Mouse (Mus musculus): ENCODE measurements around the gene Glo1. TPM values are rescaled to one million over a fixed set of nuclear protein-coding genes. Genes with fewer than 3 reads are reported as not detected.

The Glo1 gene
- polyA plus RNA-seq, 1 experiment from 2014 or later: 239 TPM

DNA sequence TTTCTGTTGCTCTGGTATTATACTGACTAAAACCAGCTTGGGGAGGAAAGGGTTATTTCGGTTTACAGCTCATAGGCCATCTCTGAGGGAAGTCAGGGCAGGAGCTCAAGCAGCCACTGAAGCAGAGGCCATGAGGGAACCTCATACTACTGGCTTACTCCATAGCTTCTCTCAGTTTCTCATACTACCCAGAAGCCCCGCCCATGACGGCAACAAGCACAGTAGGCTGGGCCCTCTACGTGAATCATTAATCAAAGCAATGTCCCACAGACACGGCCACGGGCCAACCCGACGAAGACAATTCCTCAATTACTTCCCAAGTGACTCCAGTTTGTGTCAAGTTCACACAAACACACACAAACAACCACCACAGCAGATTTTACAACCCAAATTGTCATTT, 56.5 kb downstream of the Glo1 start:
- no peak for ATAC-seq (replicated peaks; ENCODE audit: insufficient number of reproducible peaks, low FRiP score, low TSS enrichment)
- H3K4me2 ChIP-seq: no peak overlapping the region
- H3K9ac ChIP-seq (ENCODE audit: low read depth, low read length): no peak overlapping the region
- no peaks in the 10 kb centered on the region for H3K36me3 ChIP-seq (ENCODE audit: control insufficient read depth, insufficient read depth, low read length)
- H3K27me3 ChIP-seq (ENCODE audit: control insufficient read depth, insufficient read depth, low read length): no peaks in the 10 kb centered on the region
- H3K4me3 ChIP-seq (ENCODE audit: low read depth, low read length): no peak overlapping the region
- H3K9me3 ChIP-seq (replicated peaks; ENCODE audit: control insufficient read depth, low read length): no peaks in the 10 kb centered on the region
- 71% methylated on average over 8 of the region's 8 CpGs for WGBS (ENCODE audit: insufficient replicate concordance)
- no peak overlapping the region for H3K27ac ChIP-seq (ENCODE audit: low read depth, low read length)
- peaks cover 16% of the 10 kb centered on the region; the same call in 1 of the 2 replicates for H3K4me1 ChIP-seq (ENCODE audit: control insufficient read depth, insufficient read depth, low read length)

DNA sequence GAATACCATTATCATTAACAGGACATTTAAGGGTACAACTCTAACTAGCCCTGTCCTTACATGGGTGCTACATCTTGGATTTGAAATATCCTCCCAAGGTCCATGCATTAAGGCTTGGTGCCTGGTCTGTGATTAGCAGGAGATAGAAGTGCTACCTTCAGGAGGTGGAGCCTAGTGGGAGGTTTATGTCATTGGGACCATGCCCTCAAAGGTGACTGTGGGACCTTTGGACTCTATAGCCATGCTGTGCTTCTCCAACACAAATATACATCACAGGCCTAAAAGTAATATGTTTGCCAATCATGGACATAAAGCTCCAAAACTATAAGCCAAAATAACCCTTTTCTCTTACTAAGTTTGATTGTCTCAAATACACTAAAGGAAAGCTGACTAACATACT, 58.2 kb downstream of the Glo1 start:
- Histone ChIP-seq H3K27ac (ENCODE audit: low read depth, low read length) (no peak overlapping the region), H3K9ac (ENCODE audit: low read depth, low read length) (no peak overlapping the region), H3K9me3 (replicated peaks; ENCODE audit: control insufficient read depth, low read length) (no peaks in the 10 kb centered on the region), H3K36me3 (ENCODE audit: control insufficient read depth, insufficient read depth, low read length) (no peaks in the 10 kb centered on the region), H3K4me1 (ENCODE audit: control insufficient read depth, insufficient read depth, low read length) (0 out of 2 replicates have a peak, but pooled peaks cover 7% of the 10 kb centered on the region), H3K4me3 (ENCODE audit: low read depth, low read length) (no peak overlapping the region), H3K4me2 (no peak overlapping the region), H3K27me3 (ENCODE audit: control insufficient read depth, insufficient read depth, low read length) (no peaks in the 10 kb centered on the region)
- ATAC-seq (replicated peaks; ENCODE audit: insufficient number of reproducible peaks, low FRiP score, low TSS enrichment): no peak

GRCm38 (mm10) chr17:30564971-30565370, 61.7 kb downstream of the Glo1 start:
- no peaks in the 10 kb centered on the region for H3K36me3 ChIP-seq (ENCODE audit: control insufficient read depth, insufficient read depth, low read length)
- no peak overlapping the region for H3K9ac ChIP-seq (ENCODE audit: low read depth, low read length)
- no peak overlapping the region for H3K4me3 ChIP-seq (ENCODE audit: low read depth, low read length)
- no peak for ATAC-seq (replicated peaks; ENCODE audit: insufficient number of reproducible peaks, low FRiP score, low TSS enrichment)
- H3K27ac ChIP-seq (ENCODE audit: low read depth, low read length): no peak overlapping the region
- 0 out of 2 replicates have a peak, but pooled peaks cover 3% of the 10 kb centered on the region for H3K4me1 ChIP-seq (ENCODE audit: control insufficient read depth, insufficient read depth, low read length)
- H3K4me2 ChIP-seq: no peak overlapping the region
- no peaks in the 10 kb centered on the region for H3K9me3 ChIP-seq (replicated peaks; ENCODE audit: control insufficient read depth, low read length)
- no peaks in the 10 kb centered on the region for H3K27me3 ChIP-seq (ENCODE audit: control insufficient read depth, insufficient read depth, low read length)
- WGBS (ENCODE audit: insufficient replicate concordance): 70% methylated on average over 7 of the region's 7 CpGs

DNA sequence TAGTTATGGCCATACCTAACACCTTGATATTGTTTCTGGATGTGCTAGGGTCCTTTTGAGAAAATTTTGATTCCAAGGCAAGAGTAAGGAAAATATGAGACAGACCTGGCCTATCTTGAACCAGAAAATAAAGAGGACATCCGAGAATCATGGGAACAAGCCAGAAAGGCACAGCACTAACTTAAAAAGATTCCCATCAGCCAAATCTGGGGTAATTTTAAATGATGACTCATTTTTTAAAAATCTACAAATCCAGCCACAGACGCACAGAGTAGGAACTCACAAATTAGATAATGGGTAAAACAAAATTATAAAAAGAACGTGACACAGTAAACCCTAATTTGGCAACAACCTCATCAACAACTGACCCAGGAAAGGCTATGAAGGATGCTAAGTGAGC, 62.3 kb downstream of the Glo1 start:
- 82% methylated on average over 3 of the region's 3 CpGs for WGBS (ENCODE audit: insufficient replicate concordance)
- no peaks in the 10 kb centered on the region for H3K27me3 ChIP-seq (ENCODE audit: control insufficient read depth, insufficient read depth, low read length)
- no peak overlapping the region for H3K4me3 ChIP-seq (ENCODE audit: low read depth, low read length)
- H3K36me3 ChIP-seq (ENCODE audit: control insufficient read depth, insufficient read depth, low read length): no peaks in the 10 kb centered on the region
- no peak overlapping the region for H3K27ac ChIP-seq (ENCODE audit: low read depth, low read length)
- H3K9ac ChIP-seq (ENCODE audit: low read depth, low read length): no peak overlapping the region
- ATAC-seq (replicated peaks; ENCODE audit: insufficient number of reproducible peaks, low FRiP score, low TSS enrichment): no peak
- no peaks in the 10 kb centered on the region for H3K9me3 ChIP-seq (replicated peaks; ENCODE audit: control insufficient read depth, low read length)
- no peak overlapping the region for H3K4me2 ChIP-seq
- H3K4me1 ChIP-seq (ENCODE audit: control insufficient read depth, insufficient read depth, low read length): 0 out of 2 replicates have a peak, but pooled peaks cover 3% of the 10 kb centered on the region

GRCm38 (mm10) chr17:30563484-30564075, 63.1 kb downstream of the Glo1 start:
- ATAC-seq (replicated peaks; ENCODE audit: insufficient number of reproducible peaks, low FRiP score, low TSS enrichment): no peak
- Histone ChIP-seq H3K27ac (ENCODE audit: low read depth, low read length) (no peak overlapping the region), H3K27me3 (ENCODE audit: control insufficient read depth, insufficient read depth, low read length) (no peaks in the 10 kb centered on the region), H3K4me3 (ENCODE audit: low read depth, low read length) (no peak overlapping the region), H3K36me3 (ENCODE audit: control insufficient read depth, insufficient read depth, low read length) (no peaks in the 10 kb centered on the region), H3K4me1 (ENCODE audit: control insufficient read depth, insufficient read depth, low read length) (0 out of 2 replicates have a peak, but pooled peaks cover 3% of the 10 kb centered on the region), H3K9ac (ENCODE audit: low read depth, low read length) (no peak overlapping the region), H3K9me3 (replicated peaks; ENCODE audit: control insufficient read depth, low read length) (no peaks in the 10 kb centered on the region), H3K4me2 (no peak overlapping the region)
- WGBS (ENCODE audit: insufficient replicate concordance): 68% methylated on average over 6 of the region's 6 CpGs

DNA sequence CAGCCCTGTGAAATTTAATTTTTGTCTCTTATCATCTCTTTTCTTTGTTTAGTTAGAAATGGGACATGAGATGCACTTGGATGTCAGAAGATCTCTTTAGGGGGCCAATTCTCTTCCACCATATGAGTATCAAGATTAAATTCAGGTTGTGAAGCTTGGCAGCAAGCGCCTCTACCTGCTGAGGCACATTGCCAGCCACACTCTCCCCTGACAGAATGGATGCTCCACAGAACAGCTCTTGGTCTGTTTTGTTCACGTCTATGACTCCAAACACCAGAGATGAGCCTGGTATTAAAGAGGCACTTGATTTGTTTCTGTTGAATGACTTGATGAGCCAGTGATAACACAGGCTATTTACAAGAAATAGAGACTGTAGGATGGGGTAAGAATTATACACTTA, 63.9 kb downstream of the Glo1 start:
- H3K4me2 ChIP-seq: no peak overlapping the region
- 82% methylated on average over 2 of the region's 2 CpGs for WGBS (ENCODE audit: insufficient replicate concordance)
- no peak overlapping the region for H3K27ac ChIP-seq (ENCODE audit: low read depth, low read length)
- no peaks in the 10 kb centered on the region for H3K9me3 ChIP-seq (replicated peaks; ENCODE audit: control insufficient read depth, low read length)
- ATAC-seq (replicated peaks; ENCODE audit: insufficient number of reproducible peaks, low FRiP score, low TSS enrichment): no peak
- H3K4me1 ChIP-seq (ENCODE audit: control insufficient read depth, insufficient read depth, low read length): 0 out of 2 replicates have a peak, but pooled peaks cover 3% of the 10 kb centered on the region
- no peak overlapping the region for H3K9ac ChIP-seq (ENCODE audit: low read depth, low read length)
- H3K4me3 ChIP-seq (ENCODE audit: low read depth, low read length): no peak overlapping the region
- H3K27me3 ChIP-seq (ENCODE audit: control insufficient read depth, insufficient read depth, low read length): no peaks in the 10 kb centered on the region
- no peaks in the 10 kb centered on the region for H3K36me3 ChIP-seq (ENCODE audit: control insufficient read depth, insufficient read depth, low read length)

GRCm38 (mm10) chr17:30559536-30559935, 67.1 kb downstream of the Glo1 start:
- 28% methylated on average over 3 of the region's 3 CpGs for WGBS (ENCODE audit: insufficient replicate concordance)
- Histone ChIP-seq H3K4me2 (no peak overlapping the region), H3K27ac (ENCODE audit: low read depth, low read length) (no peak overlapping the region), H3K4me1 (ENCODE audit: control insufficient read depth, insufficient read depth, low read length) (no peaks in the 10 kb centered on the region), H3K4me3 (ENCODE audit: low read depth, low read length) (no peak overlapping the region), H3K9me3 (replicated peaks; ENCODE audit: control insufficient read depth, low read length) (no peaks in the 10 kb centered on the region), H3K36me3 (ENCODE audit: control insufficient read depth, insufficient read depth, low read length) (no peaks in the 10 kb centered on the region), H3K9ac (ENCODE audit: low read depth, low read length) (no peak overlapping the region), H3K27me3 (ENCODE audit: control insufficient read depth, insufficient read depth, low read length) (no peaks in the 10 kb centered on the region)
- no peak for ATAC-seq (replicated peaks; ENCODE audit: insufficient number of reproducible peaks, low FRiP score, low TSS enrichment)

- H3K27ac ChIP-seq (ENCODE audit: low read depth, low read length): no peak overlapping the region
- no peak overlapping the region for H3K9ac ChIP-seq (ENCODE audit: low read depth, low read length)
- 73% methylated on average over 2 of the region's 2 CpGs for WGBS (ENCODE audit: insufficient replicate concordance)
These were observed 68.0 kb downstream of the Glo1 start for GRCm38 (mm10) chr17:30558623-30559022.

DNA sequence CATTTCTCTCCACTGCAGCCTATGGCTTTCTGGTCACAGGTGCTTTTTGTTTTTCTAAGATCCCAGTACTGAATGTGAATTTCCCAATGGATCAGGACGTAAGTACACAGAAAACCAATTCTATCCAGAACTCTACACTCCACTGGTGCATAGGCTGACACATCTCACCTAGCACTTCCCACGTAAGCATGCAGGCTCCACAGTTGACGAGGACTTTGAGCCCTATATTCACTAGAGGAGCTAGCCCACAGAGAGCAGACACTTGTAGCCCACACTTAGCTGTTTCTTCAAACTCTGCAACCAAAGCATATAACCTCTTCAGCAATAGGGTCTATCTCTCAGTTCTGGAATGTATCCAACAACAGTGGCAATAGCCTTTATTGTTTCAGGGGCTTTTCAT, 70.2 kb downstream of the Glo1 start:
- H3K9ac ChIP-seq (ENCODE audit: low read depth, low read length): no peak overlapping the region
- H3K4me1 ChIP-seq (ENCODE audit: control insufficient read depth, insufficient read depth, low read length): no peaks in the 10 kb centered on the region
- H3K36me3 ChIP-seq (ENCODE audit: control insufficient read depth, insufficient read depth, low read length): no peaks in the 10 kb centered on the region
- H3K27ac ChIP-seq (ENCODE audit: low read depth, low read length): no peak overlapping the region
- H3K4me2 ChIP-seq: no peak overlapping the region
- WGBS (ENCODE audit: insufficient replicate concordance): 74% methylated on average over 3 of the region's 3 CpGs
- no peaks in the 10 kb centered on the region for H3K9me3 ChIP-seq (replicated peaks; ENCODE audit: control insufficient read depth, low read length)
- ATAC-seq (replicated peaks; ENCODE audit: insufficient number of reproducible peaks, low FRiP score, low TSS enrichment): no peak
- no peak overlapping the region for H3K4me3 ChIP-seq (ENCODE audit: low read depth, low read length)
- no peaks in the 10 kb centered on the region for H3K27me3 ChIP-seq (ENCODE audit: control insufficient read depth, insufficient read depth, low read length)

More at GRCm38 (mm10) chr17:30558623-30559022, 68.0 kb downstream of the Glo1 start:
- no peak overlapping the region for H3K4me3 ChIP-seq (ENCODE audit: low read depth, low read length)
- H3K4me1 ChIP-seq (ENCODE audit: control insufficient read depth, insufficient read depth, low read length): no peaks in the 10 kb centered on the region
- no peak overlapping the region for H3K4me2 ChIP-seq
- no peak for ATAC-seq (replicated peaks; ENCODE audit: insufficient number of reproducible peaks, low FRiP score, low TSS enrichment)
- H3K27me3 ChIP-seq (ENCODE audit: control insufficient read depth, insufficient read depth, low read length): no peaks in the 10 kb centered on the region
- no peaks in the 10 kb centered on the region for H3K9me3 ChIP-seq (replicated peaks; ENCODE audit: control insufficient read depth, low read length)
- no peaks in the 10 kb centered on the region for H3K36me3 ChIP-seq (ENCODE audit: control insufficient read depth, insufficient read depth, low read length)

All from heart, embryonic 11.5 days (tissue).